Mouse (Mus musculus) testis, adult 2 months (tissue): ENCODE measurements around the gene Nxpe4.

ENCODE experiments used
- CTCF ChIP-seq: fragments of 200-500 bp; IDR thresholded peaks from 2 replicates; pipeline ENCODE4 v1.5.1; 2012; ENCODE audit warnings: low read depth, mild to moderate bottlenecking, inconsistent platforms, low read length, moderate library complexity; ENCODE audit not compliant: control insufficient read depth, insufficient read depth, insufficient replicate concordance
- POLR2A ChIP-seq: fragments of 200-500 bp; IDR thresholded peaks from 2 replicates; pipeline ENCODE4 v1.6.1; 2012; ENCODE audit warnings: low read depth, mild to moderate bottlenecking, inconsistent platforms, low read length, moderate library complexity; ENCODE audit not compliant: control insufficient read depth

- TF ChIP-seq POLR2A: no peak
- TF ChIP-seq CTCF: no peak
Observed at GRCm38 (mm10) chr9:48242756-48243155, 80.9 kb downstream of the Nxpe4 start.
